Comparison of ENCODE assay signal across 8 mouse cellular contexts in the genomic region with DNA sequence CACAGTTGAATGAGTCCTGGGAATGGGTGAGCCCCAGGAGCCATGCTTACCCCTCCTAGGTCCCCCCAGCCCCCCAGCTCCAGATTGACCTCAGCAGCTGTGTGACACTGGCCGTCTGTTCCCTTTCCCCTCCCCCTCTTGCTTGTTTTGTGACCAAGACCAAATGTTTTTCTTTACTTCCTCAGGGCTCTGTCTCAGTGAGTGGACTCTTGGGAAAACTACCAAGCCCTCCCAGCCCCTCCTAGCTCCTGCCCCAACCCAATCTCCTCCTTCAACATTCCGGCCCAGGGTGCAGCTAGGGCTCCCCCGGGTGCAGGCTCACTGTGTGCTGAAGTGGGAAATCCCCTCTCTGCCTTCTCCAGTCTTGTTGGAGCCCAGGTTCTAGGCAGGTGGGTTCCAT. TPM values are rescaled to one million over a fixed set of nuclear protein-coding genes. Genes with fewer than 3 reads are reported as not detected.
DNase-seq lines count a peak whose midpoint lies in the region; ATAC-seq and TF ChIP-seq lines count a peak whose summit lies in the region.

No protein-coding gene starts in this region.

- TF ChIP-seq EP300 in liver, embryonic 14.5 days (IDR thresholded peaks at IDR 0.05; ENCODE audit: low read depth), result no peak

- peak overlapping the region; percentile 78 for H3K4me3 ChIP-seq in spleen, adult 2 months (ENCODE audit: extremely low read depth, insufficient read depth, insufficient read length)
- H3K4me3 ChIP-seq in forebrain, embryonic 11.5 days (ENCODE audit: low read depth, low read length), result no peak overlapping the region; the same call in 1 of the 2 replicates
- H3K4me3 ChIP-seq in hindbrain, embryonic 15.5 days, result no peak overlapping the region
- peak overlapping the region; percentile 31 to 91; a peak in 3 of 4 replicates for H3K4me3 ChIP-seq in liver, embryonic 14.5 days (ENCODE audit: insufficient read depth in 1 of 2, low read depth in 2 of 2, low read length in 2 of 2)
- H3K4me3 ChIP-seq in olfactory bulb, adult 2 months (ENCODE audit: insufficient read depth, low read depth, low read length), result peak overlapping the region; percentile 1; the same call in 1 of the 2 replicates

- no peaks in the 10 kb centered on the region for H3K27me3 ChIP-seq in spleen, adult 2 months (ENCODE audit: control insufficient read depth, insufficient read depth, low read length)
- H3K27me3 ChIP-seq in forebrain, embryonic 11.5 days (ENCODE audit: control insufficient read depth, insufficient read depth, low read length), result no peaks in the 10 kb centered on the region
- H3K27me3 ChIP-seq in hindbrain, embryonic 15.5 days, result no peaks in the 10 kb centered on the region
- H3K27me3 ChIP-seq in liver, embryonic 14.5 days (ENCODE audit: control insufficient read depth, insufficient read depth, low read length), result no peaks in the 10 kb centered on the region

- H3K27ac ChIP-seq in spleen, adult 2 months (ENCODE audit: insufficient read depth, low read length), result peak overlapping the region; percentile 93
- no peak overlapping the region for H3K27ac ChIP-seq in forebrain, embryonic 11.5 days (ENCODE audit: low read depth, low read length)
- peak overlapping the region; percentile 60 for H3K27ac ChIP-seq in hindbrain, embryonic 15.5 days (replicated peaks)
- H3K27ac ChIP-seq in liver, embryonic 14.5 days, result peak overlapping the region; percentile 34
- peak overlapping the region; percentile 38; the same call in 1 of the 2 replicates for H3K27ac ChIP-seq in olfactory bulb, adult 2 months (ENCODE audit: insufficient read depth, low read depth, low read length)

- no peaks in the 10 kb centered on the region for H3K9me3 ChIP-seq in forebrain, embryonic 11.5 days (ENCODE audit: control insufficient read depth, low read length)
- no peaks in the 10 kb centered on the region for H3K9me3 ChIP-seq in hindbrain, embryonic 15.5 days
- no peaks in the 10 kb centered on the region for H3K9me3 ChIP-seq in liver, embryonic 14.5 days (ENCODE audit: control insufficient read depth, low read length)

- H3K4me2 ChIP-seq in forebrain, embryonic 11.5 days (ENCODE audit: low read depth, low read length, severe bottlenecking), result peak overlapping the region; percentile 86
- peak overlapping the region; percentile 95 for H3K4me2 ChIP-seq in hindbrain, embryonic 15.5 days
- H3K4me2 ChIP-seq in liver, embryonic 14.5 days (ENCODE audit: low read depth), result peak overlapping the region; percentile 97

- no peak for DNase-seq in spleen, adult 2 months (ENCODE audit: low read depth in 1 of 2, low spot score in 2 of 2)
- no peak for DNase-seq in spleen, adult 12 weeks (ENCODE audit: low spot score)
- DNase-seq in forebrain, embryonic 11.5 days (ENCODE audit: low spot score), result no peak
- DNase-seq in liver, embryonic 14.5 days (ENCODE audit: low read depth in 3 of 3, low spot score in 3 of 3), result no peak
- DNase-seq in right cerebral cortex, postnatal 36 days (ENCODE audit: low spot score in 2 of 2), result no peak
- DNase-seq in urinary bladder, adult 2 months (ENCODE audit: low spot score), result no peak

- TF ChIP-seq CTCF in spleen, adult 2 months (IDR thresholded peaks at IDR 0.05; ENCODE audit: extremely low read depth, insufficient read depth, insufficient read length, insufficient replicate concordance), result no peak
- TF ChIP-seq CTCF in liver, embryonic 14.5 days (IDR thresholded peaks at IDR 0.05; ENCODE audit: low read depth), result no peak
- TF ChIP-seq CTCF in olfactory bulb, adult 2 months (IDR thresholded peaks at IDR 0.05; ENCODE audit: insufficient read depth, low read depth, low read length), result no peak

- H3K36me3 ChIP-seq in spleen, adult 2 months (ENCODE audit: control insufficient read depth, insufficient read depth, low read length), result peaks cover 14% of the 10 kb centered on the region
- H3K36me3 ChIP-seq in forebrain, embryonic 11.5 days (ENCODE audit: control insufficient read depth, insufficient read depth, low read length), result peaks cover 3% of the 10 kb centered on the region; the same call in 1 of the 2 replicates
- H3K36me3 ChIP-seq in hindbrain, embryonic 15.5 days, result peaks cover 6% of the 10 kb centered on the region; the same call in 1 of the 2 replicates
- no peaks in the 10 kb centered on the region; the same call in 1 of the 2 replicates for H3K36me3 ChIP-seq in liver, embryonic 14.5 days (replicated peaks; ENCODE audit: control insufficient read depth, insufficient read depth, low read depth)

- peaks cover 11% of the 10 kb centered on the region; the same call in 1 of the 2 replicates for H3K4me1 ChIP-seq in spleen, adult 2 months (ENCODE audit: control insufficient read depth, insufficient read depth, insufficient read length)
- H3K4me1 ChIP-seq in forebrain, embryonic 11.5 days (replicated peaks; ENCODE audit: control insufficient read depth, insufficient read depth, low read length), result peaks cover 14% of the 10 kb centered on the region
- H3K4me1 ChIP-seq in hindbrain, embryonic 15.5 days (replicated peaks), result peaks cover 45% of the 10 kb centered on the region
- peaks cover 17 to 30% of the 10 kb centered on the region in 2 experiments for H3K4me1 ChIP-seq in liver, embryonic 14.5 days (replicated peaks; ENCODE audit: control insufficient read depth in 2 of 2, insufficient read depth in 2 of 2, low read length in 1 of 2)
- peaks cover 22% of the 10 kb centered on the region for H3K4me1 ChIP-seq in olfactory bulb, adult 2 months (ENCODE audit: control insufficient read depth, insufficient read depth, low read length)

- 7% methylated on average over 3 of the region's 3 CpGs for WGBS in spleen, adult 2 months
- WGBS in forebrain, embryonic 11.5 days, result 64% methylated on average over 3 of the region's 3 CpGs
- WGBS in hindbrain, embryonic 15.5 days, result 50% methylated on average over 3 of the region's 3 CpGs
- 18% methylated on average over 3 of the region's 3 CpGs for WGBS in liver, embryonic 14.5 days (ENCODE audit: insufficient replicate concordance)
- 58% methylated on average over 3 of the region's 3 CpGs for WGBS in olfactory bulb, adult 2 months

- no peak; the same call in 1 of the 2 replicates for TF ChIP-seq POLR2A in spleen, adult 2 months (IDR thresholded peaks at IDR 0.05; ENCODE audit: low read depth, low read length)
- TF ChIP-seq POLR2A in olfactory bulb, adult 2 months (IDR thresholded peaks at IDR 0.05; ENCODE audit: insufficient read depth, low read depth, low read length), result no peak

- no peak for ATAC-seq in forebrain, embryonic 11.5 days (replicated peaks; ENCODE audit: low FRiP score)
- no peak for ATAC-seq in hindbrain, embryonic 15.5 days (ENCODE audit: low FRiP score, low read depth)
- no peak for ATAC-seq in liver, embryonic 14.5 days (ENCODE audit: insufficient read depth)

- 0 out of 2 replicates have a peak overlapping the region, but pooled peaks have one; percentile 84 for H3K9ac ChIP-seq in forebrain, embryonic 11.5 days (ENCODE audit: low read length)
- H3K9ac ChIP-seq in hindbrain, embryonic 15.5 days, result 0 out of 2 replicates have a peak overlapping the region, but pooled peaks have one; percentile 10
- H3K9ac ChIP-seq in liver, embryonic 14.5 days (replicated peaks), result peak overlapping the region; percentile 33; the same call in 1 of the 2 replicates

RNA-seq across cellular contexts. Expression of a gene that starts 1.6 kb away (rescaled TPM):
- polyA plus RNA-seq in spleen, adult 2 months (2012; rRNA removed), result 69.4 and 70.9 TPM in 2 replicates
- 9.9 and 15.3 TPM in 2 replicates for polyA plus RNA-seq in forebrain, embryonic 11.5 days (2014; fragmentation: Nextera tagmentation; extraction: Ambion mirVana)
- polyA plus RNA-seq in hindbrain, embryonic 15.5 days (2015; fragmentation: Nextera tagmentation; extraction: Ambion mirVana), result 7.4 and 9.2 TPM in 2 replicates
- 5.5 and 6.0 TPM in 2 replicates for polyA plus RNA-seq in liver, embryonic 14.5 days (2012; rRNA removed)
- 3.2 and 3.9 TPM in 2 replicates for polyA plus RNA-seq in liver, embryonic 14.5 days (2014; fragmentation: Nextera tagmentation; extraction: Ambion mirVana)
- not detected in 2 replicates for polyA plus RNA-seq in olfactory bulb, adult 2 months (2012; ENCODE audit: insufficient read depth, insufficient read length, low replicate concordance, missing spikeins)
- polyA plus RNA-seq in urinary bladder, adult 2 months (2012; rRNA removed), result 22.7 and 24.6 TPM in 2 replicates

RNA-seq across cellular contexts. Expression of a gene that starts 1.7 kb away (rescaled TPM):
- polyA plus RNA-seq in spleen, adult 2 months (2012; rRNA removed), result 249 and 293 TPM in 2 replicates
- polyA plus RNA-seq in forebrain, embryonic 11.5 days (2014; fragmentation: Nextera tagmentation; extraction: Ambion mirVana), result 29.8 and 38.0 TPM in 2 replicates
- polyA plus RNA-seq in hindbrain, embryonic 15.5 days (2015; fragmentation: Nextera tagmentation; extraction: Ambion mirVana), result 17.2 and 18.2 TPM in 2 replicates
- 13.9 and 16.1 TPM in 2 replicates for polyA plus RNA-seq in liver, embryonic 14.5 days (2012; rRNA removed)
- polyA plus RNA-seq in liver, embryonic 14.5 days (2014; fragmentation: Nextera tagmentation; extraction: Ambion mirVana), result 21.7 and 23.6 TPM in 2 replicates
- polyA plus RNA-seq in olfactory bulb, adult 2 months (2012; ENCODE audit: insufficient read depth, insufficient read length, low replicate concordance, missing spikeins), result not detected in 2 replicates
- polyA plus RNA-seq in urinary bladder, adult 2 months (2012; rRNA removed), result 17.4 and 19.6 TPM in 2 replicates

RNA-seq across cellular contexts. Expression of a gene that starts 1.8 kb away (rescaled TPM):
- polyA plus RNA-seq in spleen, adult 2 months (2012; rRNA removed), result 0.25 and 0.26 TPM in 2 replicates
- 0.12 and 0.17 TPM in 2 replicates for polyA plus RNA-seq in forebrain, embryonic 11.5 days (2014; fragmentation: Nextera tagmentation; extraction: Ambion mirVana)
- 0.12 and 0.31 TPM in 2 replicates for polyA plus RNA-seq in hindbrain, embryonic 15.5 days (2015; fragmentation: Nextera tagmentation; extraction: Ambion mirVana)
- polyA plus RNA-seq in liver, embryonic 14.5 days (2012; rRNA removed), result 0.02 and 0.04 TPM in 2 replicates
- 0.05 TPM in 1 of 2 replicates, not detected in the other for polyA plus RNA-seq in liver, embryonic 14.5 days (2014; fragmentation: Nextera tagmentation; extraction: Ambion mirVana)
- polyA plus RNA-seq in olfactory bulb, adult 2 months (2012; ENCODE audit: insufficient read depth, insufficient read length, low replicate concordance, missing spikeins), result not detected in 2 replicates
- 0.81 and 0.94 TPM in 2 replicates for polyA plus RNA-seq in urinary bladder, adult 2 months (2012; rRNA removed)

RNA-seq across cellular contexts. Expression of a gene that starts 10.5 kb away (rescaled TPM):
- polyA plus RNA-seq in spleen, adult 2 months (2012; rRNA removed), result 328 and 407 TPM in 2 replicates
- 9.3 and 10.7 TPM in 2 replicates for polyA plus RNA-seq in forebrain, embryonic 11.5 days (2014; fragmentation: Nextera tagmentation; extraction: Ambion mirVana)
- 5.5 and 6.1 TPM in 2 replicates for polyA plus RNA-seq in hindbrain, embryonic 15.5 days (2015; fragmentation: Nextera tagmentation; extraction: Ambion mirVana)
- polyA plus RNA-seq in liver, embryonic 14.5 days (2012; rRNA removed), result 12.7 and 13.7 TPM in 2 replicates
- polyA plus RNA-seq in liver, embryonic 14.5 days (2014; fragmentation: Nextera tagmentation; extraction: Ambion mirVana), result 2.3 and 2.9 TPM in 2 replicates
- polyA plus RNA-seq in olfactory bulb, adult 2 months (2012; ENCODE audit: insufficient read depth, insufficient read length, low replicate concordance, missing spikeins), result not detected in 2 replicates
- 41.4 and 41.6 TPM in 2 replicates for polyA plus RNA-seq in urinary bladder, adult 2 months (2012; rRNA removed)

RNA-seq across cellular contexts. Expression of a gene that starts 14.9 kb away (rescaled TPM):
- 0.79 and 1.0 TPM in 2 replicates for polyA plus RNA-seq in spleen, adult 2 months (2012; rRNA removed)
- 0.25 TPM in 1 of 2 replicates, not detected in the other for polyA plus RNA-seq in forebrain, embryonic 11.5 days (2014; fragmentation: Nextera tagmentation; extraction: Ambion mirVana)
- polyA plus RNA-seq in hindbrain, embryonic 15.5 days (2015; fragmentation: Nextera tagmentation; extraction: Ambion mirVana), result 0.09 and 0.12 TPM in 2 replicates
- polyA plus RNA-seq in liver, embryonic 14.5 days (2012; rRNA removed), result 0.02 TPM in 2 replicates
- polyA plus RNA-seq in liver, embryonic 14.5 days (2014; fragmentation: Nextera tagmentation; extraction: Ambion mirVana), result not detected in 2 replicates
- not detected in 2 replicates for polyA plus RNA-seq in olfactory bulb, adult 2 months (2012; ENCODE audit: insufficient read depth, insufficient read length, low replicate concordance, missing spikeins)
- polyA plus RNA-seq in urinary bladder, adult 2 months (2012; rRNA removed), result 1.2 and 1.4 TPM in 2 replicates

Comparison
In these comparisons a context has a peak if more than half of its experiments do, and no peak if none do; other contexts are left out.
1. H3K4me3 ChIP-seq: peak in spleen, adult 2 months (single experiment), liver, embryonic 14.5 days (2 of 2) and olfactory bulb, adult 2 months (single experiment); none in forebrain, embryonic 11.5 days (single experiment) and hindbrain, embryonic 15.5 days (single experiment).
2. H3K9ac ChIP-seq: peak in every context shown above with its lines; median percentile 84 in forebrain, embryonic 11.5 days; 33 in liver, embryonic 14.5 days; 10 in hindbrain, embryonic 15.5 days.
3. Peak in every context shown above with its lines, with median percentiles within 50 percentile points of each other: H3K4me2 ChIP-seq.